Mouse (Mus musculus): Measurements from ENCODE around the gene Tnfrsf1b.

DNA sequence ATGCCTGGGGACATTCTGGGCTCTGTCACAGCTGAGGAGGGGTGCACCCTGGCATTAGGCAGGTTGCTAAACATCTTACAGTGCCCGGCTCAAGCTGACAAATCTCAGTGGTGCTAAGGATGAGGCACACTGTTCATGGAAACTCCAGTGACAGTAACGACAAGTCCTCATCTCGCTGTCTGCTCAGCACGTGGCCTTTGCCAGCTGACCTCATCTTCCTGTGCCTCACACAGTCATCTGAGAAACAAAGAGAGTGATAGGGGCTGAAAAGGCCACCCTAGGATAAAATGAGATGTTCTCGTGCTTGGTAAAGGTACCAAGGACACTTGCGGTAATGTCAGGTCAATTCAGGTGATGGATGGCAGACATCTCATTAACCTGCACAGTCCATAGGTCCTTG is 36.8 kb upstream of the Tnfrsf1b start:
- TF ChIP-seq POLR2A (IDR thresholded peaks at IDR 0.05; ENCODE audit: low read depth, low read length) = no peak
- no peak for TF ChIP-seq CTCF (conservative IDR thresholded peaks at IDR 0.05; ENCODE audit: insufficient read depth, insufficient read length, low read depth, low read length)

Measured in kidney, adult 2 months (tissue).